Mouse (Mus musculus) CD4-positive, CD25-positive, alpha-beta regulatory T cell (primary cell): Measurements from ENCODE around the gene Olfr491. TPM values are rescaled to one million over a fixed set of nuclear protein-coding genes. Genes with fewer than 3 reads are reported as not detected.

Source experiments
- polyA plus RNA-seq: library from polyadenylated mRNA; unstranded; fragments of 100-300 nt; shearing (Covaris generic); gene quantifications from one replicate; pipeline ENCODE4 v1.2.1, GENCODE M21; 2017

The Olfr491 gene
- polyA plus RNA-seq, result not detected

GRCm38 (mm10) chr7:108313151-108313550 lies at the start of gene Olfr491:
Gene Olfr491 (plus strand): TSS chr7:108313451.

GRCm38 (mm10) chr7:108288834-108289233 lies 24.4 kb upstream of the Olfr491 start, which contains the start of gene Olfr490:
Gene Olfr490 (minus strand): TSS chr7:108288934.

GRCm38 (mm10) chr7:108323574-108323973 lies 10.3 kb downstream of the Olfr491 start, which contains the start of gene Olfr492:
Gene Olfr492 (minus strand): TSS chr7:108323674.

GRCm38 (mm10) chr7:108346879-108347278 lies 33.6 kb downstream of the Olfr491 start, which contains the start of gene Olfr493:
Gene Olfr493 (minus strand): TSS chr7:108346979.

GRCm38 (mm10) chr7:108365035-108365434 lies 51.8 kb downstream of the Olfr491 start, which contains the start of gene Olfr494:
Gene Olfr494 (plus strand): TSS chr7:108365335.

Other genes starting within 250 kb of the Olfr491 start
- not detected for gene Olfr480, start 246.1 kb upstream of the Olfr491 start, polyA plus RNA-seq
- 0.12 TPM for gene Olfr481, start 233.6 kb upstream of the Olfr491 start, polyA plus RNA-seq
- not detected for gene Olfr482, start 215.9 kb upstream of the Olfr491 start, polyA plus RNA-seq
- not detected for gene Olfr483, start 212.6 kb upstream of the Olfr491 start, polyA plus RNA-seq
- 0.04 TPM for gene Olfr484, start 186.0 kb upstream of the Olfr491 start, polyA plus RNA-seq
- not detected for gene Olfr485, start 153.6 kb upstream of the Olfr491 start, polyA plus RNA-seq
- not detected for gene Olfr486, start 140.7 kb upstream of the Olfr491 start, polyA plus RNA-seq
- not detected for gene Olfr487, start 98.8 kb upstream of the Olfr491 start, polyA plus RNA-seq
- gene Olfr488, start 55.1 kb upstream of the Olfr491 start, polyA plus RNA-seq, result not detected
- gene Olfr490, start 24.5 kb upstream of the Olfr491 start, polyA plus RNA-seq, result not detected
- not detected for gene Olfr492, start 10.2 kb downstream of the Olfr491 start, polyA plus RNA-seq
- not detected for gene Olfr493, start 33.5 kb downstream of the Olfr491 start, polyA plus RNA-seq
- gene Olfr494, start 51.9 kb downstream of the Olfr491 start, polyA plus RNA-seq, result not detected
- gene Olfr495, start 79.7 kb downstream of the Olfr491 start, polyA plus RNA-seq, result not detected
- gene Olfr497, start 107.0 kb downstream of the Olfr491 start, polyA plus RNA-seq, result not detected
- not detected for gene Olfr498, start 151.9 kb downstream of the Olfr491 start, polyA plus RNA-seq
- 0.11 TPM for gene Olfr502, start 211.6 kb downstream of the Olfr491 start, polyA plus RNA-seq
- not detected for gene Olfr503, start 231.1 kb downstream of the Olfr491 start, polyA plus RNA-seq